ENCODE assay signal across 30 mouse cellular contexts in genomic region chr17:43488439-43489151, GRCm38 (mm10). TPM values are rescaled to one million over a fixed set of nuclear protein-coding genes. Genes with fewer than 3 reads are reported as not detected.
DNase-seq lines count a peak whose midpoint lies in the region; ATAC-seq and TF ChIP-seq lines count a peak whose summit lies in the region.
"Had no signal": no experiment of that assay in that cellular context is flagged by ENCODE, and none has a peak within 500 bp of the region (broad histone marks: within the 10 kb centered on the region; RNA-seq: fewer than 3 reads in every experiment).

No protein-coding gene starts in this region.

- H3K27ac ChIP-seq in intestine, embryonic 15.5 days = no peak overlapping the region
- no peak overlapping the region for H3K27ac ChIP-seq in layer of hippocampus, adult 2 months
- H3K27ac ChIP-seq: embryonic facial prominence, embryonic 12.5 days; embryonic facial prominence, embryonic 15.5 days; heart, adult 2 months; heart, embryonic 10.5 days; heart, embryonic 13.5 days; hindbrain, embryonic 12.5 days; hindbrain, embryonic 15.5 days had no signal

- H3K4me1 ChIP-seq in intestine, embryonic 15.5 days (replicated peaks) = no peaks in the 10 kb centered on the region
- H3K4me1 ChIP-seq: embryonic facial prominence, embryonic 12.5 days; embryonic facial prominence, embryonic 15.5 days; heart, embryonic 10.5 days; heart, embryonic 13.5 days; hindbrain, embryonic 12.5 days; hindbrain, embryonic 15.5 days had no signal

- no peaks in the 10 kb centered on the region for H3K36me3 ChIP-seq in intestine, embryonic 15.5 days
- H3K36me3 ChIP-seq: embryonic facial prominence, embryonic 12.5 days; embryonic facial prominence, embryonic 15.5 days; heart, embryonic 10.5 days; heart, embryonic 13.5 days; hindbrain, embryonic 12.5 days; hindbrain, embryonic 15.5 days had no signal

- H3K9ac ChIP-seq in intestine, embryonic 15.5 days = no peak overlapping the region
- H3K9ac ChIP-seq: embryonic facial prominence, embryonic 12.5 days; embryonic facial prominence, embryonic 15.5 days; forebrain, postnatal 0 days; heart, embryonic 13.5 days; hindbrain, embryonic 12.5 days; hindbrain, embryonic 15.5 days had no signal

- DNase-seq in adrenal gland, adult (ENCODE audit: inconsistent age in 2 of 2, low spot score in 1 of 2) = peak; percentile 39 to 42
- no peak for DNase-seq in adrenal gland, adult 18-20 months (ENCODE audit: low spot score in 2 of 2)
- peak; percentile 2 to 18 for DNase-seq in adrenal gland, postnatal 36 days
- no peak for DNase-seq in adrenal gland, postnatal 10 days
- DNase-seq in layer of hippocampus, adult 2 months (ENCODE audit: low spot score in 2 of 2) = no peak
- DNase-seq: cerebellum, adult 11 months; cerebellum, adult 2 months; cerebellum, adult 9-11 months; cerebellum, postnatal 25 days; forebrain, postnatal 0 days; gastrocnemius, postnatal 25 days; heart, adult 2 months; kidney, adult 2 months had no signal

- H3K9me3 ChIP-seq in intestine, embryonic 15.5 days = no peaks in the 10 kb centered on the region
- H3K9me3 ChIP-seq: embryonic facial prominence, embryonic 12.5 days; embryonic facial prominence, embryonic 15.5 days; heart, embryonic 10.5 days; heart, embryonic 13.5 days; hindbrain, embryonic 12.5 days; hindbrain, embryonic 15.5 days had no signal

- H3K4me3 ChIP-seq in intestine, embryonic 15.5 days (replicated peaks) = no peak overlapping the region
- no peak overlapping the region for H3K4me3 ChIP-seq in layer of hippocampus, adult 2 months
- H3K4me3 ChIP-seq: embryonic facial prominence, embryonic 12.5 days; embryonic facial prominence, embryonic 15.5 days; heart, adult 2 months; heart, embryonic 10.5 days; heart, embryonic 13.5 days; hindbrain, embryonic 12.5 days; hindbrain, embryonic 15.5 days had no signal

- 72% methylated on average over 2 of the region's 2 CpGs for WGBS in intestine, embryonic 15.5 days

- ATAC-seq in intestine, embryonic 15.5 days = peak; percentile 83
- ATAC-seq: activated CD4-positive, CD25-positive, alpha-beta regulatory T cell, adult 4 months; forebrain, embryonic 14.5 days; forebrain, postnatal 0 days had no signal

- no peak overlapping the region for H3K4me2 ChIP-seq in intestine, embryonic 15.5 days (replicated peaks)
- H3K4me2 ChIP-seq: embryonic facial prominence, embryonic 12.5 days; embryonic facial prominence, embryonic 15.5 days; heart, embryonic 13.5 days; hindbrain, embryonic 12.5 days; hindbrain, embryonic 15.5 days had no signal

- H3K27me3 ChIP-seq in intestine, embryonic 15.5 days (replicated peaks) = no peaks in the 10 kb centered on the region
- H3K27me3 ChIP-seq: embryonic facial prominence, embryonic 12.5 days; embryonic facial prominence, embryonic 15.5 days; heart, embryonic 13.5 days; hindbrain, embryonic 12.5 days; hindbrain, embryonic 15.5 days had no signal

- no peak for TF ChIP-seq CTCF in layer of hippocampus, adult 2 months (conservative IDR thresholded peaks at IDR 0.05)

RNA-seq across cellular contexts. Expression of gene Mep1a, which starts 14.0 kb away (rescaled TPM):
- total RNA-seq in adrenal gland, adult 18-20 months (2021) = under 1 TPM in 1 of 2 experiments, not detected in 1; 0.23 TPM
- not detected for total RNA-seq in adrenal gland, postnatal 36 days (2021)
- total RNA-seq in adrenal gland, postnatal 10 days (2021) = under 1 TPM in 1 of 2 experiments, not detected in 1; 0.33 TPM
- 33.1 and 34.9 TPM in 2 replicates for polyA plus RNA-seq in intestine, embryonic 15.5 days (2015; fragmentation: Nextera tagmentation; extraction: Ambion mirVana)
- not detected for total RNA-seq in layer of hippocampus, adult 2 months (2021)
- total RNA-seq: common myeloid progenitor, adult 5-6 weeks; ES-E14; forebrain, postnatal 0 days; gastrocnemius, adult 8-10 months; gastrocnemius, postnatal 25 days; heart, adult 2 months; heart, postnatal 25 days; hematopoietic stem cell, adult 5-6 weeks had no signal
- polyA plus RNA-seq: activated CD4-positive, CD25-positive, alpha-beta regulatory T cell, adult 4 months; cerebellum, adult 2 months; embryonic facial prominence, embryonic 12.5 days; forebrain, embryonic 11.5 days; forebrain, embryonic 14.5 days; heart, adult 2 months; heart, embryonic 10.5 days; heart, embryonic 13.5 days; hindbrain, embryonic 12.5 days had no signal

RNA-seq across cellular contexts. Expression of gene Ankrd66, which starts 54.8 kb away (rescaled TPM):
- total RNA-seq in adrenal gland, adult 18-20 months (2021) = not detected
- total RNA-seq in adrenal gland, postnatal 36 days (2021) = not detected
- total RNA-seq in adrenal gland, postnatal 10 days (2021) = not detected
- polyA plus RNA-seq in intestine, embryonic 15.5 days (2015; fragmentation: Nextera tagmentation; extraction: Ambion mirVana) = 0.18 TPM in 1 of 2 replicates, not detected in the other
- total RNA-seq in layer of hippocampus, adult 2 months (2021) = under 1 TPM; 0.37 to 0.38 TPM
- total RNA-seq: adrenal gland, postnatal 4 days; common myeloid progenitor, adult 5-6 weeks; ES-E14; forebrain, postnatal 0 days; gastrocnemius, adult 8-10 months; gastrocnemius, postnatal 25 days; heart, adult 2 months; heart, postnatal 25 days; hematopoietic stem cell, adult 5-6 weeks had no signal
- polyA plus RNA-seq: activated CD4-positive, CD25-positive, alpha-beta regulatory T cell, adult 4 months; embryonic facial prominence, embryonic 12.5 days; forebrain, embryonic 11.5 days; heart, embryonic 13.5 days; heart, embryonic 16.5 days; kidney, adult 2 months had no signal

Comparison
In these comparisons a context has a peak if more than half of its experiments do, and no peak if none do; other contexts are left out.
1. DNase-seq: peak in adrenal gland, adult (2 of 2) and adrenal gland, postnatal 36 days (2 of 2); none in adrenal gland, adult 18-20 months (0 of 2), adrenal gland, postnatal 10 days (single experiment) and layer of hippocampus, adult 2 months (0 of 2).